Mouse (Mus musculus) thymus, postnatal 25 days (tissue): Measurements from ENCODE around the gene Atf6.

Experiments
- DNase-seq: peaks from one replicate; pipeline ENCODE4 v3.0.0; 2022

Gene Atf6

DNA sequence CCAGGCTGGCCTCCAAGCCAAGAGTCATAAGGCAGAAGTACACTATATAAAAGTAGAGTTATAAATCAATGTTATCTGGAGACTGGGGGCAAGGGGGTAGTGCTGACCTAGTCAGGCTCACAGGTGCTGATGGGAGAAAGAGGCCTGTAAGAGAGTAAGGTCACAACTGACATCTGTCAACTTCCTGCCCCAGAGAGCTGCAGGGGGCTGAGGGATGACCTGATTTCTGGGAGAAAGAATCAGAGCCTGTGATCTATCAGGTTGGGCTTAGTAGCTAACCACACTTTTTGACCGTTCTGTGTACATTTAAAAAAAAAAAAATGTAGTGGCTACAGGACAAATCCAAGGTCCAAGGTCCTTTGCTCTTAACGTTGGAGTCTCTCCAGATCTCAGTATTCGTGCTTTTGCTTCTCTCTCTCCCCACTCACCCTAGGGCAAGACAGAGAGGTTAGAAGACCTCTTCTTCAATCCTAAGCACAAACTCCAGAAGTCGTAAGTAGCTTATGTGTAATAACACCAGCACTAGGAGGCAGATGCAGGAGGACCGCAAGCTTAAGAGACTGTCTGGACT is 15.4 kb upstream of the Atf6 start:
- no peak for DNase-seq

DNA sequence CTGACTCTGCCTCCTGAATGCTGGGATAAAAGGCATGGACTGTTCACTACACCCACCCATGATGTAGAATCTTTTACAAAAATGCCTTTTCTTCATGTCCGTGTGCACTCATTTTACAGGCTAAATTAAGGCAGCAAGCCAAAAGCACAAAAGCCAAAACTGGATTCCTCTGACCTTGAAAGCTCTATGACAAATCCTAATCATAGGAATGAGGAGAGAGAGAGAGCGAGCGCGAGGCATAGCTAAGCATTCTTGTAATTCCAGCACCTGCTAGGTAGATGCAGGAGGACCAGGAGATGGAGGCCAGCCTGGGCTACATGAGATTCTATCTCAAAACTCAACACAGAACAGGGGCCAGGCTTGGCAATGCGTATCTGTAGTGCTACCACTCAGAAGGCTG is 9.3 kb upstream of the Atf6 start:
- no peak for DNase-seq

DNA sequence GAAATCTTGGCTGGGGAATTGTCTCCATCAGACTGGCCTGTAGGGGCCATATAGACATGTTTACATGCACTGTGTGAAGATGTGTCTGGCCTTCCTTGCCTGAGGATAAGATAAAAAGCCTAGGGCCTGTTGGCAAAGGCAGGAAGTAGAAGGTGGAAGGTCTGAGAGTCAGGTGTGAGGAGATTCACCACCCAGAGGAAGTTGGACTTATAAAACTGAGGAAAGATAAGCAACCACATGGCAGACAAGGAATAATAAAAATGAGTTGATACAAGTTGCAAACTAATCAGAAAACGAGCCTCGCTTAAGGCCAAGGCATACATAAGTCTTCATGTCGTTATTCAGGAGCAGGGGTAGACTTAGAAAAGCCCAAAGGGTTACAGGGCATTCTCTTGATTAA is 8.1 kb upstream of the Atf6 start:
- DNase-seq: no peak

DNA sequence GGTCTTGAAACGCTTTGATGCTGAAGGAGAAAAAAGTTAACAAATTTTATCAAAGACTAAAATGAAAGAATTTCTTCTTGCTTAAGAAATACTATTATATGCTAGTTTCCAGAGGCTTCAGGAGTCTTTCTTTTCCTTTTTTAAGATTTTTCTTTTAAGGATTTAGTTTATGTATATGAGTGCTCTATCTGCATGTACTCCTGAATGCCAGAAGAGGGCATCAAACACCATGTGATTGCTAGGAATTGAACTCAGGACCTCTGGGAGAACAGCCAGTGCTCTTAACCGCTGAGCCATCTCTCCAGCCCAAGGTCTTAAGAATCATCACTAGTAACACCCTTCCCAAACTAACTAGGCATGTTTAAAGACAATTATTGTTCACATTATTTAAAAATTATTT is 4.4 kb upstream of the Atf6 start:
- no peak for DNase-seq

DNA sequence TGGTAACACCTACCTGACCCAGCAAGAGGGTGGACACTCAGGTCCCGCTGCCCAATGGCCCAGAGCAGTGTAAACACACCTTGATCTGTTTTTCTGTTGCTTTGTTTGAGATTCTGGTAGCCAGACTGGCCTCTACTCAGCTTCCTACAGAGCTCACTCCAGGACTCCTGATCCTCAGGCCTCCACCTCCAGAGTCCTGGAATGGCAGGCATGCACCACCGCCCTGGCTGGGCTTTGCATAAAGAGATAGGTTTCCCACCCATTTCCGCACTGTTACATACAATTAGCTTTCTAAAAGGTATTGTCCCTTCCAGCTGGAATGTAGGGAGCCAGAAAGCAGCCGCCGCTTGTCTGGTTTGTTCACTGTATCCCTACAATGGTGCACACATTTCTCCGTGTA is 3.8 kb upstream of the Atf6 start:
- DNase-seq: no peak

DNA sequence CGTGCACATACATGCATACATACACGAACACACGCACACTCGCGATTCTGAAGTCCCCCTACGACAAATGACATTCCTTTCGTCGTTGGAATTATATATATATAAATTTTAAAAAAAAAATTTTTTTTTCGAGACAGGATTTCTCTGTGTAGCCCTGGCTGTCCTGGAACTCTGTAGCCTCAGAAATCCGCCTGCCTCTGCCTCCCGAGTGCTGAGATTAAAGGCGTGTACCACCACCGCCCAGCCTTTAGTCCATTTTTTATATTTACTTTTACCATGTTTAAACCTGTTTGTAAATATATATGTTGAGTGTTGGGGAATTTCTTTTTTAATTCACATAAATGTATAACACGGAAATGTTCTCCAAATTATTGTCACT is 1.3 kb upstream of the Atf6 start:
- DNase-seq: no peak

DNA sequence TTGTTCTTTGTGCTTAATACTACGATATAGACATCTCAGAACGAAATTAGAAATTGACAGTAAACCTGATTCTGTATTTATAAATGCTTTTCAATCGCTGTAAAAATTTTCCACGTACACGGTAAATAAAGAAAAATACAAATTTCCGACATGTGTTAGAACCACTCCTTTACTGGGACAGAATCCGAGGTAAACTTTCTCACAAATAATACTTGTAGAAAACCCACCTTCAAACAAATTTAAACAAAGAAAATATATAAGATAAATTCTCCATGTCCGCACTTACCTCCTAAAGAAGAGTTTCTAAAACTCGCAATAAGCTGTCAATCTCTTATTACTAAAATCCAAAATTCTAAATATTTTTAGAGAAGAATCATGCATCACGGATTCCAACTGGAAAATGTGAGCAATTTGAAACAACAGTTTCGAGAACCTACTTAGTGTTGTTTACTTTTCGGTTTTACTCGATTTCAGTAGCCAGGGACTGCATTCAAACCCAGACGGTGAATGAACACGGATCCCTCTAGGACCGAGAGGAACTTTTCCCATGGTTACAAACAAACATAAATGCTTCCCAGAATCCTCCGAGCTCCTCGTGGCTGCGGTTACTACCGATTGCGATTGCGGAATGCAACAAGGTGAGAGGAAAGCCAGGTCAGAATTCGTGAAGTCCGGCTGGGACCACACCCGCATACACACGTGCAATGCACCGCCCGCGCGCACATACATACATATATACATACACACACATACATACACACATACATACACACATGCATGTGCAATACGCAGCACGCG is 735 bp upstream of the Atf6 start:
- DNase-seq: peak; percentile 40

DNA sequence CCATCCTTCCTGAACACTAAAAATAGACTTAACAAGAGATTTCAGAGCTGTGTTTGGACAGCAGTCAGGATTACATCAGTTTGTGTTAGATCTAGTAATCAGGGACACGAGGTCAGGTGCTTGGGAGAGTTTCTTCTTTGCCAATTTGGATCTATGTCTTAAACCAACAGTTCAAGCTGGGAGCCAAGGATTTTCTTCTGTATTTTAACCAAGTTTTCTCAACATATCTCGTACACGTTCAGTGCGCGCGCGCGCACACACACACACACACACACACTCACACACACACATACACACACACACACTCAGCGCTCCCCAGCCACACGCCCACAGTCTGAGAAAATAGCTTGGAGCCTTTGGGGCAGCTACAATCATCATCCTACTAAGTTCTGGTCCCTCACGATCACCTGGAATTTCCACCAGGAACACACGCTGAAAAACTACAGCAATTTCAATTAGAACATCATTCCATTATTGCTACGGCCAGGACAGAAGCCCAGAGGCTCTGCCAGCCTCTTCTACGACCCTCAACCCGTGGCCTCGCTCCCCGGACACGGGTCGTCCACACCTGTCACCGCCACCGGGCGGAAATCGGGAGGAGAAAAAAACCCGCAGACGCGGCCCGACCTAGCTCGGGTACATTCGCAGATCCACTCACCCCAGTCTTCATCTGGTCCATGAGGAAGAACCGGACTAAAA is 430 bp downstream of the Atf6 start:
- DNase-seq: no peak

DNA sequence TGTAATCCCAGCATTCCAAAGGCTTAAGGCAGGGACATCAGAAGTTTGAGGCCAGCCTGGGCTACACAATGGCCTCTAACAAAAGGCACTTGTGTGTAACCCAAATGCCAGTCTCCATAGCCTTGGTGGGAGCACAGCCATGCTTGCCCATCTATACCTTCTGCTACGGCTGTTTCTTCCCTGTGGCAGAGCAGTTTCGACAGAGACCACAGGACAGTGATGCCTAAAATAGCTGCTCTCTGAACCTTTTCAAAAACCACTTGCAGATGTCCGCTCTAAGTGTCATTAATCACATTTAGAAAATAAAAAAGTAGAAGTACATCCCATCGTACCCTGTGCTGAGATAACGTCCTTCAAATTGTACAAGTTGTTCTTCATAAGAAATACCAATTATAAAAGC is 2.2 kb downstream of the Atf6 start:
- no peak for DNase-seq

DNA sequence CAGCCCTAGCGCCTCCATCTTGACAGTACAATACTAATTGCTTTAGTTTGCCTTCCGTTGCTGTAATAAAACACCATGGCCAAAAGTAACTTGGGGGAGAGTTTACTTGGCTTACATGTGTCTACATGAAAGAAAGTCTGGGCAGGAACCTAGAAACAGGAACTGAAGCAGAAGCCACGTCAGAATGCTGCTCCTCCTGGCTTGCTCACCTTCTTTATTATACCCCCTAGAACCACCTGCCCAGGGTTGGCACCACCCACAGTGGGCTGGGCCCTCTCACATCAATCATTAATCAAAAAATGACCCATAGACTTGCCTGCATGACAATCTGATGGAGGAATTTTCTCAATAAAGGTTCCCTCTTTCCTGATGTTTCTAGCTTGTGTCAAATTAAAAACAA is 2.8 kb downstream of the Atf6 start:
- DNase-seq: no peak

DNA sequence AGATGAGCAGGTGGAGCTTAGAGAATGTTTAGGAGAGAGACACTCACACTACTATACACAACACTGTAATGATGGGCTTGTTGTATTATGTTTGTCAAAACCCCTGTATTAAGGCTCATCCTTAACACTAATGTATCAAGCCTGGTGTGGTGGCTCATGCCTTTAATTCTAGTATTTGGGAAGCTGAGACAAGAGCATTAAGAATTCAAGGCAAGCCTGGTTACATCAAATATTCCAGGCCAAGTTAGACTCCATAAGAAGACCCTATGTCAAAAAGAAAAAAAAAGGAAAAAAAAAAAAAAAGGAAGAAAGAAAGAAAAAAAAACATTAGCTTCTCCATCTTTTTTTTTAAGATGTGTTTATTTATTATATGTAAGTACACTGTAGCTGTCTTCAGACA is 3.3 kb downstream of the Atf6 start:
- DNase-seq: no peak

DNA sequence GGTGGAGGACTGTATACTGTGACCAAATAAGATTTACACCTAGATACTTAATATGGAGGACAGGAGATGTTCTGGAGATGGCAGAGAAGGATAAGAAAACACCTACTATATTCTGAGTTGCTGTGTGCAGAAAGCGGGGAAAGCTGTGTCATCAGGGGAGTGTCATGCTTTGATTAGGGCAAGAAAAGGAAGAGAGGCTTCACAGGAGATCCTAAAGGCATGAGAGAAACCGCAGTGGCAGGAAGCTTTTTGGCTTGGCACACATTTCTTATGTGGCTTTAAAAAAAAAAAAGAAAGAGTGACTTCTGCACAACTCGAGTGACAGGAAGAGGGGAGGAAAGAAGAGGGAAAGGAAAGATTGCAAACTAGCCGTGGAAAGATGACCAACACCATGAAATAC is 4.5 kb downstream of the Atf6 start:
- peak; percentile 54 for DNase-seq

DNA sequence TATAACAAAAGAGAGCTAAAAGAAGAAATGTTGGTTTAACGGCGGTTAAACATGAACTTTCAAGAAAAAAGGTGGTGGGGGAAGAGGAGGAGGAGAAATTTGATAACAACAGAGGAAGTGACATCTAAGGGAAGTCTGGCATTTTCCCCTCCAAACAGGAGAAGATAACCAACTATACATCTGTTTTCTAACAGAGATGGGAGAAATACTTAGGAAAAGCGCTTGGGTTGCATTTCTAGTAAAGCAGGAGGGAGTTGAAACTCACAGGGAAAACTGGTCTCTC is 5.2 kb downstream of the Atf6 start:
- DNase-seq: no peak

DNA sequence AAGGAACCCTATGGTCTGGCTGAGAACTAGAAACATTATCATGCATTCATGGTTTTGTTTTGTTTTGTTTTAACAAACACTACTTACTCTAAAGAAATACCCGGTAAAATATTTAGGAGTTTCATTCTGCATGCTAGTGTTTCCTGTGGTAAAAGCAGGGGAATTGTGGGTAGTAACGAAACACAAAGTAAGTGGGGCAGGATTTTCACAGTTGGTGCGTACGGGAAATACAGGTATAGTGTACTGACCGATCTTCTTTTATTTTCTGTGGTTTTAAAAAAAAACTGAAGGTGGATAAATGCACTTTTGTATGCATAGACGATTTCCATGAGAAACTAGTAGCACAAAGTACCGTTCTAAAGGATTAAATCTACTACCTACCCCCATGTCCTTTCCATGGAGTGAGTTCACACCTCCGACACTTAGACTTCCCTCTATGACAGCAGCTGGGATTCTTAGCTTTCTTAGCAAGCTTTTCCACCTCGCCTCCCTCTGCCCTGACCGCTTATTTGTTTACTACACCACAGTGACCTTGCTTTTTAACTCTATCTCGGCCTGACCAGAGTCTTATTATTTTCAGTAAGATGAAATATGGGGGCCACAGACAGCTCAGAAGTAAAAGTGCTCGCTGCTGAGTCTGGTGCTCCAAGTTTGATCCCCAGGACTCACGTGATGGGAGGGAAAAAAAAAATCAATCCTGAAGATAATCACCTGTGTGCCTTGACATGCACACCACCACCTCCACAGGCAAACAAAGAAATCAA is 5.7 kb downstream of the Atf6 start:
- no peak for DNase-seq

DNA sequence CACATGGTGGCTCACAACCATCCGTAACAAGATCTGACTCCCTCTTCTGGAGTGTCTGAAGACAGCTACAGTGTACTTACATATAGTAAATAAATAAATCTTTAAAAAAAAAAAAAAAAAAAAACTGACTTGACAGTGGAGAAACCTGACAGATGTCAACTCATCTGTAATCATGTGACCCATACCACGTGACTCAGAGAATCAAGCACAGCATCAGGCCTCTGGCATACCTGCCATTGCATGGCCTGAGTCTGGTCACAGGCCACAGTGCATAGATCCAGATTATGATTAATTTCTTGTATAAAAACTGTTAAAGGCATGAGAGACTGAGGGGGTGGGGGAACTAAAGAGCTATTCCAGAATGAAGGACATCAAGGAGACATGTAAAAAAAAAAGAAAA is 8.7 kb downstream of the Atf6 start:
- no peak for DNase-seq

DNA sequence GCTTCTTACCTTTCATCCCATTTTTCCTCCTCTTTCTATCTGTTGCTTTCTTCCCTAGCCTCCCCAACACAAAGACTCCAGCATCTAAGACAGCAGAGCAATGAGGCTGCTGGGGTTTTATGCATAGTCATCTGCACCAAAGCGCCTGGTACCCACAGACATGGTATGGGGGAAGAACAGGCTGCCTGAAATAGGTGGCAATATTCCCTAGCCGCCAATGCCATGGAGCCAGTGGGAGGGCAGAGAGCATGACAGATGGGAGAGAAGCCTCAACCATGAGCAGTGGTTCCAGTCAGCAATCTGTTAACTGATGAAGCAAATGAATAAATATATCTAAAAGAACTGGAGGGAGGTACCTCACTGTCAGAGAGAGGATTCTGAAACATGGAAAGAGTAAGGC is 10.2 kb downstream of the Atf6 start:
- DNase-seq: no peak

DNA sequence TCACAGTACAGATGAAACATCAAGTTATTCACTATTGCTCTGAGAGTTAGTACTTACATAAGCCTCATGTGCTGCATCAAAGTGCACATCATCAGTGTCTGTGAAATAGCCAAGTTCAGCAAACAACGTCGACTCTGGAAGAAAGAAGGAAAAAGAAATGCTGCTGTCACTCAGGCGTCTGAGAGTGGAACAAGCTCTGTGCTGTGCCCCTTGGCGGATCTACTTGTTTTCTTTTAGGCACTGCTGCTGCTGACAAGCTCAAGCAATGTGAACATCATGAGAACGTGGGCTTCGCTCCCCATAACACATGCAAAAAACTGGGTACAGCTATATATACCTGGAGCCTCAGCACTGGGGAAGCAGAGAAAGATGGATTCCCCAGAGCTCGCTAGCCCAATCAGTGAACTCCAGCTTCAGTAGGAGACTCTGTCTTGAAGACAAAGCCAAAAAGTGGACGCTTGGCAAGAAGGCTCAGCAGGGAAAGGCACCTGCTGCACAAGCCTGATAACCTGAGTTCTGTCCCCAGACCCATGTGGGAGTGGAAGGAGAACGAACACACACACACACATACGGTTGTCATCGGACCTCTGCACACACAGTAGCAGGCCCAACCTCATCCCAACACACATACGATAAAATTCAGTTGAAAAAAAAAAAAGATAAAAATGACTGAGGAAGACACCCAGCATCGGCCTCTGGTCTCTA is 12.4 kb downstream of the Atf6 start:
- DNase-seq: no peak

DNA sequence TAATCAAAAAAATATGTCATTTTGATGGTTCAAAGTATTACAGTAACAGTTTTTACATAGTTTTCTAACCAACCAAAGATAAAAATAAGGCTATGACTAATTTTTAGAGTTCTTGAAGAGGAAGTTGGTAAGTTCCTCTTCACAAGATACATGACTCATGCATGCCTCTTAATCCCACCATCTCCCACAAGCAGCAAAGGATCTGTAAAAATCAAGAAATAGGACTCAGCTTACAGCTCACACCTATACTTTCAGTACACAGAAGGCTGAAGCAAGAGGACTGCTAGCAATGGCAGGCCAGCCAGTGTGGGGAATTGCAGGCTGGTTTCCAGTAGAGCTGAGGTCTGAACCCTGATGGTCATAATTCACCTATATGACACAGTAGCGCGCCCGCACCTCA is 14.0 kb downstream of the Atf6 start:
- no peak for DNase-seq

DNA sequence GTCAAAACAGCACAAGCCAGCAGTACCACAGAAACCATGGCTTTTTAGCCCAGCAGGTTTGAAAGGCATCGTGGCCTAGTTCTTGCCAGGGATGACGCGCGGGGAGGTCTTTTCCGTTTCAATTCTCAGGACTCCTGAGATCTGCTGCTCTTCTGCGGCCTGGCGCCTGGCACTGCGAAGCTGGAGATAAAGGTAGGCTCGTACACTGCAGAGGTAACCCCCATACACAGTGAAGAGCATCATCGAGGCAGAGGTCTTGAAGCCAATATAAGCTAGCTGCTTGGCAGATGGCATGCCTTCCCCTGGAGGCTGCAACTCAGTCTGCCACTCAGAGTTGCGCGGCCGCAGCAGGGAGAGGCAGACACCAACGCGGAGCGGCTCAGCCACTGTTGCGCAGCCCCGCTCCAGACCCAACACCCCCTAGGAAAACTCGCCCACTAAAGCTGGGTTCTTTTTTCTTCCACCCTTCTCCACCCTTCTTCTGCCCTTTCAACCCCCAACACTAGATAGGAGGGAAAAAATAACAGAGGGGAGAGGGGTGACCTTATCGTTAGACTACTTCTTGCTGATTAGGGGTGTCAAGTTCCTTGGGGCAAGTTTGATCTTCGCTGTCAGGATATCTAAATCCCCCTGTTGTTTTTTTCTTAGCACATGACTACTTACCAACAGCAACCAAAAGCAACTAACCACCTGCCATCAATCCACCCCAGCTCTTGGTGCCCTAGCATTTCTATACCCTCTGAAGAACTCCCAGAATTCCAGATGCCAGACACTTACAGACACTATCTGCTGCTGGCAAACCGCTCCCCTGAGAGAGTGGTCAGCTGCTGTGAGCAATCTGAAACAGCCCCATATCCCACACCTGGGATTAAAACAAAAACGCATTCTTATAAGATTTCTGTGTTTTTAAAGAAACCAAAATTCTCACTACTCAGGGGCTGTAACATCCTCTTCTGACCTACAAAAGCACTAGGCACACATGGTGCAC is 16.6 kb downstream of the Atf6 start:
- DNase-seq: no peak

DNA sequence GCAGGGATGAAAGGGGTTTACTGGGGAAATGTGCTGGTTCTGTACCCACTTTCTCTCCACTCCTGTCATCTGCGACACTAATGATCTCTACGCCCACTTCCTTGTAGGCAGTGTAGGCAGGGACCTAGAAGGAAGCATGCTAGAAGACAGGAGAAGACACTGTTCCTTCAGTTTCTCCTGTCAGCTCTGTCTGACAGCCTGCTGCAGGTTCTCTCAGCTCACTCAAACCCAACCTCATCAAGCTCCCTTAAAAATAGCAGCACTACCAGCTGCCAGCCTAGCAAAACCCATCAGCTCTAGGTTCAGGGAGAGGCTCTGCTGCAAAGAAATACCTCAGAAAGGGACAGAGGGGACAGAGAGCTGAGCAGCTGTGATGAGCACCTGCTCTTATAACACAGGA is 17.6 kb downstream of the Atf6 start:
- no peak for DNase-seq

DNA sequence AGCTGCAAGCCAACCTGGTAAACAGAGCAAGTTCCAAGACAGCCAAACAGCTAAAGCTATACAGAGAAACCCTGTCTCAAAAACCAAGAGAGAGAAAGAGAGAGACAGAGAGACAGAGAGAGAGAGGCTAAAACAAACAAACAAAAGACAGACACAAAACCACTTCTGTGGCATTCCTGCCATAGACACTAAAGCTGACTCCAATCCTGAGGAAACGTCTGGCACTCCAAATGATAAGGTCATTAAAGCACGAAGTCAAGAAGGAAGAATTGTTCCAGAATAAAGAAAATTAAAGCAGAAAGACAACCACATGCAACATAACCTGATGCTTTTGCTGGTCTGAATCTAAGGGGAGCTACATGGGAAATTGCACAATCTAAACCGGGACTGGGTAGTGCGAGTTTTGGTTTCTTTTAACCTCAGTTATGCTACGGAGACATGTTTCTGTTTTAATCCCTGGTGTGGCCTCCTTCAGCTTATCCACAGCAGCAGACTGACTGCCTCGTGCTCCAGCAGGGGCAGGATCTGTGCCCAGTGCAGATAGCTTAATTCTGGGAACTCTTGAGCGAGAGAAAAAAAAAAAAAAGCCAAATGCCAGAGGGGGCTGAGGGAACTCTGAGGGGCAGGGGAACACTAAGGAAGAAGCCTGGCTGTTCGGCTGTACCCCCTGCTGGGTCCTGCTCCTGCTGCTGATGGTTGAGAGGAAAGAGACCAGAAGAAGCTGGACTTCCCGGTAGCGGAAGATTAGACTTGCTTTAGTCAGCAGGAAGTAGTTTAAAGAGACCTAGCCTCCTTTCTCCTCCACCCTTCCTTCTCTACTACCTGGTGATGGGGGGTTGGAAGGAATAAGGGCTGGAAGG is 21.9 kb downstream of the Atf6 start:
- DNase-seq: no peak
